Mouse (Mus musculus) megakaryocyte, embryonic 14.5 days (primary cell): ENCODE measurements around the gene Isg20l2.

Source experiments
- FLI1 ChIP-seq: IDR thresholded peaks from 2 replicates; pipeline ENCODE4 v1.6.1; 2012; ENCODE audit warnings: low read length, inconsistent platforms, mixed read lengths
- GATA1 ChIP-seq: IDR thresholded peaks from 3 replicates; pipeline ENCODE4 v1.6.1; 2012; ENCODE audit warnings: mixed read lengths, low read length, inconsistent platforms, borderline replicate concordance

DNA sequence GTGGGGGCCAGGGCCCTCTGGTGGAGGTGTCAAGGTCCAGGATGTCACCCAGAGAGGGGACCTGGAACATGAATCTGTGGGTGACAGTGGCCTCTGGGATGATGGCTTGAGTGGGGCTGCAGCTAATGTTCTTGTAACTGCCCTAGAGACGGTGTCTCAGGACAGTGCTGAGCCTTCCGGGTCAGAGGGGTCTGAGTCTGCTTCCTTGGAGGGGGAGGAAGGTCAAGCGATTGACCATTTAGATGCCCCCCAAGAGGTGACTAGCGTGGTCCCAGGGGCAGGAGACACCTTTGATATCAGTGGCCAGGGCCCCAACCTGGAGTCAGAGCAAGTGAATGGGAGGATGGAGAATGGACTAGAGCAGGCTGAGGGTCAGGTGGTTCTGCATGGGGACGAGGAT, 49.4 kb downstream of the Isg20l2 start:
- TF ChIP-seq GATA1 (no peak), FLI1 (no peak)
